Mouse (Mus musculus): Measurements from ENCODE around the gene Ccdc14. TPM values are rescaled to one million over a fixed set of nuclear protein-coding genes. Genes with fewer than 3 reads are reported as not detected.
A peak's percentile ranks its signal among the peaks of the same experiment; 100 is the strongest.
"Not testable (repeated sequence)": the region's sequence is repeated elsewhere in the genome, so short reads cannot be mapped to it uniquely, and the experiment has no call there.

Gene Ccdc14
- polyA plus RNA-seq (2014; fragmentation: Nextera tagmentation; extraction: Ambion mirVana) = 6.6 and 9.9 TPM in 2 replicates

GRCm38 (mm10) chr16:34690334-34691144, at the start of gene Ccdc14:
Gene Ccdc14, plus strand, starts transcription at chr16:34690616.
- Histone ChIP-seq H3K4me1 (ENCODE audit: control insufficient read depth, insufficient read depth, low read length) (0 out of 2 replicates have a peak, but pooled peaks cover 3% of the 10 kb centered on the region), H3K4me3 (ENCODE audit: low read length) (peak within 1 kb of the TSS; percentile 50), H3K4me2 (replicated peaks; ENCODE audit: low read depth, low read length) (peak within 1 kb of the TSS; percentile 66), H3K36me3 (ENCODE audit: control insufficient read depth, insufficient read depth, low read length) (no peaks in the 10 kb centered on the region), H3K9ac (ENCODE audit: low read depth, low read length) (peak within 1 kb of the TSS; percentile 65), H3K9me3 (ENCODE audit: control insufficient read depth, low read length) (no peaks in the 10 kb centered on the region), H3K27ac (ENCODE audit: low read depth, low read length) (peak within 1 kb of the TSS; percentile 57), H3K27me3 (ENCODE audit: control insufficient read depth, insufficient read depth, low read length) (no peaks in the 10 kb centered on the region)
- WGBS = under 1% methylated on average over 53 of the region's 53 CpGs
- peak; percentile 93 for ATAC-seq (ENCODE audit: low FRiP score, low TSS enrichment)

DNA sequence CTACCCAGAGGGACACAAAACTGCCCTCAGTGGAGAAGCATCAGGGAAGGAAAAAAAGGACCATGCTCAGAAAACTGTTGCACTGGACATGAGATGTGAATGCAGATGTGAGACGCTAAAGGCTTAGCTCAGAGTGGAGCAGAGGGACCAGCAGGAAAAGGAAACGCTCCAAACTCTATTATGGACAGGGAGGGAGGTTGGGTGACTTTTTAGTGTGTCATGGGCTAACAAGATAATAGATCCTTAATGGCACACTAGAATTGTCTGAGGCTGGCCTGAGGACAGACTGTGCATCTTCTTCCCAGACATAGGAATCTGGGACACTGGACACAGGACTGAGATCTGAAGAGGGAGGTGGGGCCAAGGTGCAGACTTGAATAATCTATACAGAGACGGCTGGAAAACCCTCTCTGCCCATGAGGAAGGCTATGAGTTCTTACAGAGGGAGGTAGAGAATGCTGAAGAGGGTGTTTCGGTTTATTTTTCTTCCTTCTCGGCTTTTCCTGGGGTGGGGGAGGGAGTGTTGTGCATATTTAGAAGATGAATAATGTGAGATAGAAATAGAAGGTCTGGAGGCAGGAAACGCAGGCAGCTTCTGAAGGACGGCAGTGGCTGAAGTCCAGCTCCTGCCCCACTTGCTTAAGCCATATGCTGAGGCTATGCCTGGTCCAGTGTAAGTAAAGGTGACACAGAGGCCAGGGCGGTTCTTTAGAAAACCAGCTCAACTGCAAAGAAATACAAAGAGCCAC, 46.7 kb upstream of the Ccdc14 start:
- Histone ChIP-seq H3K4me2 (replicated peaks; ENCODE audit: low read depth, low read length) (no peak overlapping the region), H3K36me3 (ENCODE audit: control insufficient read depth, insufficient read depth, low read length) (no peaks in the 10 kb centered on the region), H3K9ac (ENCODE audit: low read depth, low read length) (no peak overlapping the region), H3K27ac (ENCODE audit: low read depth, low read length) (no peak overlapping the region), H3K4me3 (ENCODE audit: low read length) (no peak overlapping the region), H3K27me3 (ENCODE audit: control insufficient read depth, insufficient read depth, low read length) (no peaks in the 10 kb centered on the region), H3K4me1 (ENCODE audit: control insufficient read depth, insufficient read depth, low read length) (no peaks in the 10 kb centered on the region), H3K9me3 (ENCODE audit: control insufficient read depth, low read length) (no peaks in the 10 kb centered on the region)
- 54% methylated on average over 8 of the region's 8 CpGs for WGBS
- no peak for ATAC-seq (ENCODE audit: low FRiP score, low TSS enrichment)

DNA sequence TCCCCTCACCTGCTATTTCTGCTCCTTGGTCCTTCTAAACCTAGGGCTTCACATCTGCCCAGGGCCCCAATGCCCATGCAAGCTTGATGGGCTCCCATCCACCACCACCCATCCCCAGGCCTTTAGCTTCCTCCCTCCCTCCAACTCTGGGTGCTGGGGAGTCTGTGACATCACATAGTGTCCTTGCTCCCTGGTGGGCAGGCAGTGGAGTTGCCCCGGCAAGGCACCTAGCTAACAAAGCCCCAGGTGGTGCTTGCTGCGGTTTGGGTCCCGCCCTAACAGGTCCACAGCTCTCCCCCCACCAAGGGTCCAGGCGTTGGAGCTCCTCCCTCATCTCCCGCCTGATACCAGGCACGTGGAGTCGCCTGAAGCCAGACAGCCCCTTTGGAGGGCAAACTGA, 40.8 kb upstream of the Ccdc14 start, which contains the start of gene Ropn1:
TSS of gene Ropn1 (plus strand) at position 301 of the 400 bp plus-strand sequence.
- Histone ChIP-seq H3K27ac (ENCODE audit: low read depth, low read length) (no peak within 1 kb of the TSS), H3K9me3 (ENCODE audit: control insufficient read depth, low read length) (no peaks in the 10 kb centered on the region), H3K4me2 (replicated peaks; ENCODE audit: low read depth, low read length) (no peak within 1 kb of the TSS), H3K27me3 (ENCODE audit: control insufficient read depth, insufficient read depth, low read length) (no peaks in the 10 kb centered on the region), H3K36me3 (ENCODE audit: control insufficient read depth, insufficient read depth, low read length) (no peaks in the 10 kb centered on the region), H3K4me3 (ENCODE audit: low read length) (no peak within 1 kb of the TSS), H3K4me1 (ENCODE audit: control insufficient read depth, insufficient read depth, low read length) (no peaks in the 10 kb centered on the region), H3K9ac (ENCODE audit: low read depth, low read length) (no peak within 1 kb of the TSS)
- WGBS = 54% methylated on average over 7 of the region's 7 CpGs
- ATAC-seq (ENCODE audit: low FRiP score, low TSS enrichment) = no peak

GRCm38 (mm10) chr16:34653023-34653422, 37.4 kb upstream of the Ccdc14 start:
- no peak overlapping the region for H3K4me3 ChIP-seq (ENCODE audit: low read length)
- WGBS = 89% methylated on average over 5 of the region's 5 CpGs

DNA sequence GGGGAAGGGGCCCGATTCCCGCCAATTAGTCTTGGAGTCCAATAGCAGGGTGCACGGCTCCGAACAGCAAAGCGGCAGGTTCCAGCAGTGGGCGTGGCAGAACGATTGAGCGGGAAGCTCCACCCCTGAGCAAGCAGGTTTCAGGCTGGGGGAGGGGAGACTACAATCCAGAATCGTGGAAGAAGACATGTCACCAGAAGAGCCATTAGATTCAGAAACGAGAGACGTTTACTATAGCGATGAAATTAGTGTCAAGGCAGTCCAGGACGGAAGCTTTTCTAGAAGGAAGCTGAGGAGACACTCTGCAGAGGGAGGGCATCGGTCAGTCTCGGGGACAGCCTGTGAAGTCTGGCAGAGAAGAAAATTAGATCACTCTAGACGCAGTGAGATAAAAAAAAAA, 32.9 kb upstream of the Ccdc14 start:
- H3K36me3 ChIP-seq (ENCODE audit: control insufficient read depth, insufficient read depth, low read length); H3K4me1 ChIP-seq (ENCODE audit: control insufficient read depth, insufficient read depth, low read length); H3K9me3 ChIP-seq (ENCODE audit: control insufficient read depth, low read length); H3K9ac ChIP-seq (ENCODE audit: low read depth, low read length); H3K27me3 ChIP-seq (ENCODE audit: control insufficient read depth, insufficient read depth, low read length); H3K27ac ChIP-seq (ENCODE audit: low read depth, low read length): not testable (repeated sequence)
- peak overlapping the region; percentile 56 for H3K4me2 ChIP-seq (replicated peaks; ENCODE audit: low read depth, low read length)
- peak; percentile 43; the same call in 1 of the 2 replicates for ATAC-seq (ENCODE audit: low FRiP score, low TSS enrichment)
- WGBS = 2% methylated on average over 16 of the region's 16 CpGs
- peak overlapping the region; percentile 32; the same call in 1 of the 2 replicates for H3K4me3 ChIP-seq (ENCODE audit: low read length)

More at GRCm38 (mm10) chr16:34653023-34653422, 37.4 kb upstream of the Ccdc14 start:
- H3K4me2 ChIP-seq (replicated peaks; ENCODE audit: low read depth, low read length) = no peak overlapping the region
- no peaks in the 10 kb centered on the region for H3K27me3 ChIP-seq (ENCODE audit: control insufficient read depth, insufficient read depth, low read length)
- no peaks in the 10 kb centered on the region for H3K9me3 ChIP-seq (ENCODE audit: control insufficient read depth, low read length)
- H3K36me3 ChIP-seq (ENCODE audit: control insufficient read depth, insufficient read depth, low read length) = no peaks in the 10 kb centered on the region
- ATAC-seq (ENCODE audit: low FRiP score, low TSS enrichment) = no peak
- no peaks in the 10 kb centered on the region for H3K4me1 ChIP-seq (ENCODE audit: control insufficient read depth, insufficient read depth, low read length)
- no peak overlapping the region for H3K27ac ChIP-seq (ENCODE audit: low read depth, low read length)
- H3K9ac ChIP-seq (ENCODE audit: low read depth, low read length) = no peak overlapping the region

GRCm38 (mm10) chr16:34657983-34658382, 32.4 kb upstream of the Ccdc14 start:
- H3K4me3 ChIP-seq (ENCODE audit: low read length) = peak overlapping the region; percentile 32; the same call in 1 of the 2 replicates
- H3K27me3 ChIP-seq (ENCODE audit: control insufficient read depth, insufficient read depth, low read length) = no peaks in the 10 kb centered on the region
- peak overlapping the region; percentile 56 for H3K4me2 ChIP-seq (replicated peaks; ENCODE audit: low read depth, low read length)
- no peak for ATAC-seq (ENCODE audit: low FRiP score, low TSS enrichment)
- H3K9ac ChIP-seq (ENCODE audit: low read depth, low read length) = no peak overlapping the region
- no peak overlapping the region for H3K27ac ChIP-seq (ENCODE audit: low read depth, low read length)
- H3K4me1 ChIP-seq (ENCODE audit: control insufficient read depth, insufficient read depth, low read length) = no peaks in the 10 kb centered on the region
- H3K9me3 ChIP-seq (ENCODE audit: control insufficient read depth, low read length) = no peaks in the 10 kb centered on the region
- WGBS = 28% methylated on average over 5 of the region's 5 CpGs
- H3K36me3 ChIP-seq (ENCODE audit: control insufficient read depth, insufficient read depth, low read length) = no peaks in the 10 kb centered on the region

DNA sequence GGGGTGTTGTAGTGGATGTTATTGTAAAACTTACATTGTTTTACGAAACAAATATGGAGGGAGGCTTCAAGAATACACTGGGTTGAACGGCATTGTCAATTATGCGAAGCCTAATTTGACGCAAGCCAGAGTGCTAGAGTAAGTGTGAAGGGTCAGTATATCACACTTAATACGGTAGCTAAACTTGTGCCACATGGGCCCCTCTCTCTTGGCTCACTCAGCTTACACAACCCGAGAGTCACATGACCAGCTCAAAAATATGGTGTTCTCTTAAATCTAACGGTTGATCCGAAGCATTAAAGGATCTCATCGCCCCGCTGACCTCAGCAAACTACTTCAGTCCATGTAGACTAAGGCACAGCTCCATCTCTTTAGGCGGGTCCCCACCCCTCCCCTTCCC, 32.0 kb upstream of the Ccdc14 start:
- Histone ChIP-seq H3K36me3 (ENCODE audit: control insufficient read depth, insufficient read depth, low read length) (no peaks in the 10 kb centered on the region), H3K9ac (ENCODE audit: low read depth, low read length) (no peak overlapping the region), H3K4me1 (ENCODE audit: control insufficient read depth, insufficient read depth, low read length) (no peaks in the 10 kb centered on the region), H3K27me3 (ENCODE audit: control insufficient read depth, insufficient read depth, low read length) (no peaks in the 10 kb centered on the region), H3K4me2 (replicated peaks; ENCODE audit: low read depth, low read length) (peak overlapping the region; percentile 56), H3K27ac (ENCODE audit: low read depth, low read length) (no peak overlapping the region), H3K4me3 (ENCODE audit: low read length) (no peak overlapping the region; the same call in 1 of the 2 replicates), H3K9me3 (ENCODE audit: control insufficient read depth, low read length) (no peaks in the 10 kb centered on the region)
- ATAC-seq (ENCODE audit: low FRiP score, low TSS enrichment) = no peak
- 38% methylated on average over 11 of the region's 11 CpGs for WGBS

DNA sequence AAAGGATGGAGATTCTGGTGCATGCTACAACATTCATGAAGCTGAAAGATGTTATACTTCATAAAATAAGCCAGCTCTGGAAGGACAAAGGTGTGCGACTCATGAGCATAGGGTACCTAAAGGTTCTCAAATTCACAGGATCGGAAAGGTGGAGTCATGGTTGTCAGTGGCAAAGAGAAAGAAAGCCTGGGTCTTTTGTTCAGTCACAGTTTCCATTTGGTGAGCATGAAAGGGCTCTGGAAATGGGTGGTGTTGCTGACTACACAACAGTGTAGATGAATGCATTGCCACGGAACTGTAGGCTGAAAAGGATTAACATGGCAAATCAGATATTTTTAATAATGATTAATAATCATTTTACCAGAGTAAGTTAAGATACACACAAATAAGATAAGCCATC, 25.9 kb upstream of the Ccdc14 start:
- H3K27me3 ChIP-seq (ENCODE audit: control insufficient read depth, insufficient read depth, low read length) = 0 out of 2 replicates have a peak, but pooled peaks cover 3% of the 10 kb centered on the region

More for the DNA sequence above, 25.9 kb upstream of the Ccdc14 start:
- Histone ChIP-seq H3K4me3 (ENCODE audit: low read length) (no peak overlapping the region), H3K9ac (ENCODE audit: low read depth, low read length) (no peak overlapping the region), H3K36me3 (ENCODE audit: control insufficient read depth, insufficient read depth, low read length) (no peaks in the 10 kb centered on the region), H3K27ac (ENCODE audit: low read depth, low read length) (no peak overlapping the region), H3K9me3 (ENCODE audit: control insufficient read depth, low read length) (no peaks in the 10 kb centered on the region), H3K4me2 (replicated peaks; ENCODE audit: low read depth, low read length) (no peak overlapping the region), H3K4me1 (ENCODE audit: control insufficient read depth, insufficient read depth, low read length) (peaks cover 4% of the 10 kb centered on the region; the same call in 1 of the 2 replicates)
- WGBS = 87% methylated on average over 3 of the region's 3 CpGs
- ATAC-seq (ENCODE audit: low FRiP score, low TSS enrichment) = no peak

Data from kidney, embryonic 14.5 days (tissue).